Mouse (Mus musculus): Measurements from ENCODE around the gene St6galnac1.
A peak's percentile ranks its signal among the peaks of the same experiment; 100 is the strongest.

- TF ChIP-seq CTCF (IDR thresholded peaks at IDR 0.05; ENCODE audit: control insufficient read depth, insufficient read depth, insufficient replicate concordance, low read depth, low read length): peak; percentile 80
- TF ChIP-seq POLR2A (IDR thresholded peaks at IDR 0.05; ENCODE audit: control insufficient read depth, low read depth, low read length): no peak
Observed at GRCm38 (mm10) chr11:116738411-116738810, 36.9 kb downstream of the St6galnac1 start.
